Mouse (Mus musculus): Measurements from ENCODE around the gene Nphs1. TPM values are rescaled to one million over a fixed set of nuclear protein-coding genes. Genes with fewer than 3 reads are reported as not detected.
A peak's percentile ranks its signal among the peaks of the same experiment; 100 is the strongest.

Nphs1 gene
- 0.74 and 1.4 TPM in 2 replicates for polyA plus RNA-seq (2014; fragmentation: Nextera tagmentation; extraction: Ambion mirVana)

- WGBS = under 1% methylated on average over 16 of the region's 16 CpGs
- peak within 1 kb of the TSS; percentile 42 for H3K9ac ChIP-seq (replicated peaks; ENCODE audit: low read length)
- DNase-seq = peak; percentile 80
- no peaks in the 10 kb centered on the region for H3K9me3 ChIP-seq (ENCODE audit: control insufficient read depth, low read length)
- peaks cover 24% of the 10 kb centered on the region for H3K4me1 ChIP-seq (ENCODE audit: control insufficient read depth, insufficient read depth, low read length)
- H3K27me3 ChIP-seq (ENCODE audit: control insufficient read depth, insufficient read depth, low read length) = peaks cover 62% of the 10 kb centered on the region
- H3K4me3 ChIP-seq (replicated peaks; ENCODE audit: low read depth, low read length) = peak within 1 kb of the TSS; percentile 16
- no peaks in the 10 kb centered on the region for H3K36me3 ChIP-seq (ENCODE audit: control insufficient read depth, insufficient read depth, low read length)
- no peak within 1 kb of the TSS for H3K27ac ChIP-seq (replicated peaks; ENCODE audit: low read depth, low read length)
- peak; percentile 87 for ATAC-seq (ENCODE audit: low FRiP score, low TSS enrichment)
- peak within 1 kb of the TSS; percentile 55 for H3K4me2 ChIP-seq (ENCODE audit: low read length)
Observed at GRCm38 (mm10) chr7:30457629-30458330, at the start of gene Nphs1, which contains the start of gene Kirrel2. TSS of gene Nphs1 (plus strand) at chr7:30458315. TSS of gene Kirrel2 (minus strand) at chr7:30457690.

GRCm38 (mm10) chr7:30408639-30409038, 49.5 kb upstream of the Nphs1 start:
- H3K9me3 ChIP-seq (ENCODE audit: control insufficient read depth, low read length) = no peaks in the 10 kb centered on the region
- DNase-seq (no peak), ATAC-seq (ENCODE audit: low FRiP score, low TSS enrichment) (no peak)
- H3K4me2 ChIP-seq (ENCODE audit: low read length) = no peak overlapping the region
- H3K27ac ChIP-seq (replicated peaks; ENCODE audit: low read depth, low read length) = no peak overlapping the region
- H3K4me3 ChIP-seq (replicated peaks; ENCODE audit: low read depth, low read length) = no peak overlapping the region
- no peaks in the 10 kb centered on the region for H3K36me3 ChIP-seq (ENCODE audit: control insufficient read depth, insufficient read depth, low read length)
- no peaks in the 10 kb centered on the region for H3K4me1 ChIP-seq (ENCODE audit: control insufficient read depth, insufficient read depth, low read length)
- no peak overlapping the region for H3K9ac ChIP-seq (replicated peaks; ENCODE audit: low read length)
- H3K27me3 ChIP-seq (ENCODE audit: control insufficient read depth, insufficient read depth, low read length) = no peaks in the 10 kb centered on the region
- 86% methylated on average over 3 of the region's 3 CpGs for WGBS

GRCm38 (mm10) chr7:30409789-30410188, 48.3 kb upstream of the Nphs1 start:
- DNase-seq (no peak), ATAC-seq (ENCODE audit: low FRiP score, low TSS enrichment) (no peak)
- Histone ChIP-seq H3K36me3 (ENCODE audit: control insufficient read depth, insufficient read depth, low read length) (no peaks in the 10 kb centered on the region), H3K9me3 (ENCODE audit: control insufficient read depth, low read length) (no peaks in the 10 kb centered on the region), H3K4me3 (replicated peaks; ENCODE audit: low read depth, low read length) (no peak overlapping the region), H3K4me2 (ENCODE audit: low read length) (no peak overlapping the region), H3K9ac (replicated peaks; ENCODE audit: low read length) (no peak overlapping the region), H3K27me3 (ENCODE audit: control insufficient read depth, insufficient read depth, low read length) (no peaks in the 10 kb centered on the region), H3K4me1 (ENCODE audit: control insufficient read depth, insufficient read depth, low read length) (no peaks in the 10 kb centered on the region), H3K27ac (replicated peaks; ENCODE audit: low read depth, low read length) (no peak overlapping the region)
- WGBS = 90% methylated on average over 2 of the region's 2 CpGs

GRCm38 (mm10) chr7:30411023-30411422, 47.1 kb upstream of the Nphs1 start:
- no peak overlapping the region for H3K4me2 ChIP-seq (ENCODE audit: low read length)
- no peaks in the 10 kb centered on the region for H3K27me3 ChIP-seq (ENCODE audit: control insufficient read depth, insufficient read depth, low read length)
- no peaks in the 10 kb centered on the region for H3K9me3 ChIP-seq (ENCODE audit: control insufficient read depth, low read length)
- H3K4me3 ChIP-seq (replicated peaks; ENCODE audit: low read depth, low read length) = no peak overlapping the region
- ATAC-seq (ENCODE audit: low FRiP score, low TSS enrichment) (no peak), DNase-seq (no peak)
- no peak overlapping the region for H3K9ac ChIP-seq (replicated peaks; ENCODE audit: low read length)
- no peaks in the 10 kb centered on the region for H3K36me3 ChIP-seq (ENCODE audit: control insufficient read depth, insufficient read depth, low read length)
- WGBS = 89% methylated on average over 3 of the region's 3 CpGs
- no peak overlapping the region for H3K27ac ChIP-seq (replicated peaks; ENCODE audit: low read depth, low read length)
- H3K4me1 ChIP-seq (ENCODE audit: control insufficient read depth, insufficient read depth, low read length) = no peaks in the 10 kb centered on the region

- no peaks in the 10 kb centered on the region for H3K27me3 ChIP-seq (ENCODE audit: control insufficient read depth, insufficient read depth, low read length)
- no peak for DNase-seq
- no peaks in the 10 kb centered on the region for H3K4me1 ChIP-seq (ENCODE audit: control insufficient read depth, insufficient read depth, low read length)
- no peak overlapping the region for H3K9ac ChIP-seq (replicated peaks; ENCODE audit: low read length)
- H3K36me3 ChIP-seq (ENCODE audit: control insufficient read depth, insufficient read depth, low read length) = no peaks in the 10 kb centered on the region
- WGBS = 51% methylated on average over 4 of the region's 4 CpGs
- no peaks in the 10 kb centered on the region for H3K9me3 ChIP-seq (ENCODE audit: control insufficient read depth, low read length)
- no peak for ATAC-seq (ENCODE audit: low FRiP score, low TSS enrichment)
- H3K4me3 ChIP-seq (replicated peaks; ENCODE audit: low read depth, low read length) = no peak overlapping the region
- no peak overlapping the region for H3K27ac ChIP-seq (replicated peaks; ENCODE audit: low read depth, low read length)
- H3K4me2 ChIP-seq (ENCODE audit: low read length) = no peak overlapping the region
Observed at GRCm38 (mm10) chr7:30412735-30413147, 45.4 kb upstream of the Nphs1 start.

- ATAC-seq (ENCODE audit: low FRiP score, low TSS enrichment) (no peak), DNase-seq (no peak)
- Histone ChIP-seq H3K4me2 (ENCODE audit: low read length) (no peak within 1 kb of the TSS), H3K27ac (replicated peaks; ENCODE audit: low read depth, low read length) (no peak within 1 kb of the TSS), H3K9ac (replicated peaks; ENCODE audit: low read length) (no peak within 1 kb of the TSS), H3K9me3 (ENCODE audit: control insufficient read depth, low read length) (no peaks in the 10 kb centered on the region), H3K27me3 (ENCODE audit: control insufficient read depth, insufficient read depth, low read length) (no peaks in the 10 kb centered on the region), H3K4me1 (ENCODE audit: control insufficient read depth, insufficient read depth, low read length) (no peaks in the 10 kb centered on the region), H3K36me3 (ENCODE audit: control insufficient read depth, insufficient read depth, low read length) (no peaks in the 10 kb centered on the region), H3K4me3 (replicated peaks; ENCODE audit: low read depth, low read length) (no peak within 1 kb of the TSS)
- 76% methylated on average over 5 of the region's 5 CpGs for WGBS
Observed at GRCm38 (mm10) chr7:30413596-30413995, 44.5 kb upstream of the Nphs1 start, which contains the start of gene Tyrobp. TSS of gene Tyrobp (plus strand) at chr7:30413760.

GRCm38 (mm10) chr7:30417856-30418255, 40.3 kb upstream of the Nphs1 start:
- WGBS = 78% methylated on average over 9 of the region's 9 CpGs
- Histone ChIP-seq H3K4me2 (ENCODE audit: low read length) (no peak overlapping the region), H3K4me3 (replicated peaks; ENCODE audit: low read depth, low read length) (no peak overlapping the region), H3K4me1 (ENCODE audit: control insufficient read depth, insufficient read depth, low read length) (peaks cover 13% of the 10 kb centered on the region; the same call in 1 of the 2 replicates), H3K9me3 (ENCODE audit: control insufficient read depth, low read length) (no peaks in the 10 kb centered on the region), H3K36me3 (ENCODE audit: control insufficient read depth, insufficient read depth, low read length) (no peaks in the 10 kb centered on the region), H3K9ac (replicated peaks; ENCODE audit: low read length) (no peak overlapping the region), H3K27me3 (ENCODE audit: control insufficient read depth, insufficient read depth, low read length) (no peaks in the 10 kb centered on the region), H3K27ac (replicated peaks; ENCODE audit: low read depth, low read length) (no peak overlapping the region)
- DNase-seq (no peak), ATAC-seq (ENCODE audit: low FRiP score, low TSS enrichment) (no peak)

GRCm38 (mm10) chr7:30419561-30420499, 38.3 kb upstream of the Nphs1 start, which contains the start of gene Hcst:
TSS of gene Hcst (minus strand) at chr7:30419854.
- DNase-seq (no peak), ATAC-seq (ENCODE audit: low FRiP score, low TSS enrichment) (no peak)
- Histone ChIP-seq H3K4me1 (ENCODE audit: control insufficient read depth, insufficient read depth, low read length) (peaks cover 18% of the 10 kb centered on the region; the same call in 1 of the 2 replicates), H3K9ac (replicated peaks; ENCODE audit: low read length) (no peak within 1 kb of the TSS), H3K9me3 (ENCODE audit: control insufficient read depth, low read length) (no peaks in the 10 kb centered on the region), H3K4me2 (ENCODE audit: low read length) (no peak within 1 kb of the TSS), H3K27ac (replicated peaks; ENCODE audit: low read depth, low read length) (no peak within 1 kb of the TSS), H3K36me3 (ENCODE audit: control insufficient read depth, insufficient read depth, low read length) (no peaks in the 10 kb centered on the region), H3K27me3 (ENCODE audit: control insufficient read depth, insufficient read depth, low read length) (no peaks in the 10 kb centered on the region), H3K4me3 (replicated peaks; ENCODE audit: low read depth, low read length) (no peak within 1 kb of the TSS)
- WGBS = 76% methylated on average over 10 of the region's 10 CpGs
